Mouse (Mus musculus) kidney, embryonic 15.5 days (tissue): ENCODE data around the gene Gm47791. TPM values are rescaled to one million over a fixed set of nuclear protein-coding genes. Genes with fewer than 3 reads are reported as not detected.
A peak's percentile ranks its signal among the peaks of the same experiment; 100 is the strongest.

Experiments
- ATAC-seq: fragments of 200-750 bp; cut with Nextera tagmentation; replicated peaks from 2 replicates; pipeline ENCODE4 v1.8.0; 2017; ENCODE audit warnings: moderate TSS enrichment; ENCODE audit not compliant: low FRiP score
- H3K27ac ChIP-seq: fragments of 300-500 bp; sonication (generic); 2 replicates; pipeline ENCODE4 v1.5.1; 2015; ENCODE audit warnings: mild to moderate bottlenecking, inconsistent platforms
- H3K27me3 ChIP-seq: fragments of 300-500 bp; sonication (generic); 2 replicates; pipeline ENCODE4 v1.6.1; 2015; ENCODE audit warnings: inconsistent platforms
- H3K36me3 ChIP-seq: fragments of 300-500 bp; sonication (generic); 2 replicates; pipeline ENCODE4 v1.6.1; 2015; ENCODE audit warnings: inconsistent platforms
- H3K4me1 ChIP-seq: fragments of 300-500 bp; sonication (generic); 2 replicates; pipeline ENCODE4 v1.6.1; 2015; ENCODE audit warnings: inconsistent platforms
- H3K4me2 ChIP-seq: fragments of 300-500 bp; sonication (generic); 2 replicates; pipeline ENCODE4 v1.6.1; 2015; ENCODE audit warnings: moderate library complexity, mild to moderate bottlenecking, inconsistent platforms
- H3K4me3 ChIP-seq: fragments of 300-500 bp; sonication (generic); replicated peaks from 2 replicates; pipeline ENCODE4 v1.5.1; 2015; ENCODE audit warnings: mild to moderate bottlenecking, inconsistent platforms
- H3K9ac ChIP-seq: fragments of 300-500 bp; sonication (generic); 2 replicates; pipeline ENCODE4 v1.6.1; 2015; ENCODE audit warnings: mild to moderate bottlenecking, inconsistent platforms
- H3K9me3 ChIP-seq: fragments of 300-500 bp; sonication (generic); replicated peaks from 2 replicates; pipeline ENCODE4 v1.6.1; 2016; ENCODE audit warnings: inconsistent platforms
- WGBS: fragments of 180-500 bp; shearing (Covaris S2); methylation state at CpG from one replicate; pipeline ENCODE4 v1.1.7; 2015; ENCODE audit warnings: mixed read lengths; 5-methylcytosine and 5-hydroxymethylcytosine counted together
- polyA plus RNA-seq: library from polyadenylated mRNA; unstranded; fragments of >200 nt; fragmentation: Nextera tagmentation; extraction: Ambion mirVana; gene quantifications from 2 replicates; pipeline ENCODE4 v1.2.1, GENCODE M21; 2015

Gm47791 gene
- polyA plus RNA-seq, 1 experiment from 2014 or later, result not detected

GRCm38 (mm10) chr1:82779388-82779966 is 8.4 kb upstream of the Gm47791 start:
- Histone ChIP-seq H3K27me3 (no peaks in the 10 kb centered on the region), H3K9me3 (no peaks in the 10 kb centered on the region), H3K36me3 (no peaks in the 10 kb centered on the region), H3K27ac (no peak overlapping the region), H3K4me2 (no peak overlapping the region), H3K4me1 (0 out of 2 replicates have a peak, but pooled peaks cover 4% of the 10 kb centered on the region), H3K9ac (no peak overlapping the region), H3K4me3 (no peak overlapping the region)
- 82% methylated on average over 6 of the region's 6 CpGs for WGBS
- no peak for ATAC-seq

- H3K36me3 ChIP-seq, result no peaks in the 10 kb centered on the region
- H3K4me1 ChIP-seq, result no peaks in the 10 kb centered on the region
- no peak overlapping the region for H3K4me2 ChIP-seq
- no peak overlapping the region for H3K4me3 ChIP-seq
- ATAC-seq, result no peak
- H3K9ac ChIP-seq, result no peak overlapping the region
- H3K9me3 ChIP-seq, result no peaks in the 10 kb centered on the region
- 88% methylated on average over 4 of the region's 4 CpGs for WGBS
- H3K27me3 ChIP-seq, result no peaks in the 10 kb centered on the region
- no peak overlapping the region for H3K27ac ChIP-seq
Observed at GRCm38 (mm10) chr1:82775293-82775692, 4.2 kb upstream of the Gm47791 start.

- no peak overlapping the region for H3K4me2 ChIP-seq
- H3K27me3 ChIP-seq, result no peaks in the 10 kb centered on the region
- no peaks in the 10 kb centered on the region for H3K36me3 ChIP-seq
- H3K27ac ChIP-seq, result no peak overlapping the region
- no peaks in the 10 kb centered on the region for H3K4me1 ChIP-seq
- H3K9ac ChIP-seq, result no peak overlapping the region
- ATAC-seq, result no peak
- WGBS, result 73% methylated on average over 5 of the region's 5 CpGs
- no peaks in the 10 kb centered on the region for H3K9me3 ChIP-seq
- no peak overlapping the region for H3K4me3 ChIP-seq
Observed at GRCm38 (mm10) chr1:82773208-82773607, 2.2 kb upstream of the Gm47791 start.

GRCm38 (mm10) chr1:82772428-82772827 is 1.4 kb upstream of the Gm47791 start:
- Histone ChIP-seq H3K27ac (no peak overlapping the region), H3K27me3 (no peaks in the 10 kb centered on the region), H3K36me3 (no peaks in the 10 kb centered on the region), H3K9ac (no peak overlapping the region), H3K4me2 (no peak overlapping the region), H3K4me3 (no peak overlapping the region), H3K4me1 (no peaks in the 10 kb centered on the region), H3K9me3 (no peaks in the 10 kb centered on the region)
- 75% methylated on average over 4 of the region's 4 CpGs for WGBS
- ATAC-seq, result 0 out of 2 replicates have a peak, but pooled peaks have one; percentile 15

GRCm38 (mm10) chr1:82768269-82768668 is 2.8 kb downstream of the Gm47791 start, which contains the start of gene Tm4sf20:
TSS of gene Tm4sf20 (minus strand) at chr1:82768461.
- no peak within 1 kb of the TSS for H3K4me2 ChIP-seq
- ATAC-seq, result no peak
- WGBS, result 64% methylated on average over 5 of the region's 5 CpGs

GRCm38 (mm10) chr1:82766641-82767040 is 4.4 kb downstream of the Gm47791 start:
- Histone ChIP-seq H3K4me3 (no peak overlapping the region), H3K4me2 (no peak overlapping the region)

More at GRCm38 (mm10) chr1:82768269-82768668, 2.8 kb downstream of the Gm47791 start, which contains the start of gene Tm4sf20:
- Histone ChIP-seq H3K4me1 (no peaks in the 10 kb centered on the region), H3K27ac (no peak within 1 kb of the TSS), H3K9me3 (no peaks in the 10 kb centered on the region), H3K27me3 (no peaks in the 10 kb centered on the region), H3K9ac (no peak within 1 kb of the TSS), H3K4me3 (no peak within 1 kb of the TSS), H3K36me3 (no peaks in the 10 kb centered on the region)

GRCm38 (mm10) chr1:82766227-82766626 is 4.8 kb downstream of the Gm47791 start:
- no peak for ATAC-seq
- Histone ChIP-seq H3K27me3 (no peaks in the 10 kb centered on the region), H3K4me3 (no peak overlapping the region), H3K36me3 (peaks cover 13% of the 10 kb centered on the region), H3K9ac (no peak overlapping the region), H3K4me1 (no peaks in the 10 kb centered on the region), H3K9me3 (no peaks in the 10 kb centered on the region), H3K27ac (peak overlapping the region; percentile 71), H3K4me2 (no peak overlapping the region)
- 43% methylated on average over 1 of the region's 1 CpGs for WGBS

More at GRCm38 (mm10) chr1:82766641-82767040, 4.4 kb downstream of the Gm47791 start:
- Histone ChIP-seq H3K4me1 (no peaks in the 10 kb centered on the region), H3K27ac (peak overlapping the region; percentile 71), H3K36me3 (peaks cover 11% of the 10 kb centered on the region), H3K9ac (no peak overlapping the region), H3K27me3 (no peaks in the 10 kb centered on the region), H3K9me3 (no peaks in the 10 kb centered on the region)
- no peak for ATAC-seq
- WGBS, result 48% methylated on average over 4 of the region's 4 CpGs

GRCm38 (mm10) chr1:82762274-82762673 is 8.8 kb downstream of the Gm47791 start:
- 81% methylated on average over 1 of the region's 1 CpGs for WGBS
- peaks cover 29% of the 10 kb centered on the region for H3K36me3 ChIP-seq
- H3K4me1 ChIP-seq, result no peaks in the 10 kb centered on the region
- H3K4me2 ChIP-seq, result no peak overlapping the region
- H3K4me3 ChIP-seq, result no peak overlapping the region
- H3K27ac ChIP-seq, result no peak overlapping the region
- H3K9ac ChIP-seq, result no peak overlapping the region
- ATAC-seq, result no peak
- no peaks in the 10 kb centered on the region for H3K27me3 ChIP-seq
- no peaks in the 10 kb centered on the region for H3K9me3 ChIP-seq

GRCm38 (mm10) chr1:82761454-82762169 is 9.4 kb downstream of the Gm47791 start:
- WGBS, result 88% methylated on average over 8 of the region's 8 CpGs
- Histone ChIP-seq H3K27me3 (no peaks in the 10 kb centered on the region), H3K4me3 (no peak overlapping the region), H3K4me1 (no peaks in the 10 kb centered on the region), H3K36me3 (peaks cover 33% of the 10 kb centered on the region), H3K9me3 (no peaks in the 10 kb centered on the region), H3K9ac (no peak overlapping the region), H3K27ac (no peak overlapping the region), H3K4me2 (no peak overlapping the region)
- ATAC-seq, result no peak

- H3K4me1 ChIP-seq, result no peaks in the 10 kb centered on the region
- no peak overlapping the region for H3K4me3 ChIP-seq
- no peaks in the 10 kb centered on the region for H3K27me3 ChIP-seq
- no peak overlapping the region for H3K27ac ChIP-seq
- no peak overlapping the region for H3K9ac ChIP-seq
- H3K36me3 ChIP-seq, result peaks cover 51% of the 10 kb centered on the region
- H3K4me2 ChIP-seq, result no peak overlapping the region
- no peak for ATAC-seq
- H3K9me3 ChIP-seq, result no peaks in the 10 kb centered on the region
- 93% methylated on average over 1 of the region's 1 CpGs for WGBS
Observed at GRCm38 (mm10) chr1:82759520-82759919, 11.5 kb downstream of the Gm47791 start.

GRCm38 (mm10) chr1:82747714-82748452 is 23.2 kb downstream of the Gm47791 start:
- no peak overlapping the region for H3K27ac ChIP-seq
- H3K4me1 ChIP-seq, result peaks cover 6% of the 10 kb centered on the region; the same call in 1 of the 2 replicates
- no peaks in the 10 kb centered on the region for H3K9me3 ChIP-seq
- no peak overlapping the region for H3K4me3 ChIP-seq
- no peak for ATAC-seq
- H3K9ac ChIP-seq, result no peak overlapping the region
- WGBS, result 89% methylated on average over 2 of the region's 2 CpGs
- peaks cover 45% of the 10 kb centered on the region for H3K36me3 ChIP-seq
- no peak overlapping the region for H3K4me2 ChIP-seq
- H3K27me3 ChIP-seq, result no peaks in the 10 kb centered on the region

- Histone ChIP-seq H3K9me3 (no peaks in the 10 kb centered on the region), H3K27me3 (no peaks in the 10 kb centered on the region), H3K4me3 (no peak overlapping the region), H3K9ac (no peak overlapping the region), H3K27ac (no peak overlapping the region), H3K4me2 (no peak overlapping the region), H3K4me1 (peaks cover 6% of the 10 kb centered on the region; the same call in 1 of the 2 replicates), H3K36me3 (peaks cover 49% of the 10 kb centered on the region)
- no peak for ATAC-seq
- WGBS, result 74% methylated on average over 4 of the region's 4 CpGs
Observed at GRCm38 (mm10) chr1:82746408-82746807, 24.6 kb downstream of the Gm47791 start.
